Mouse (Mus musculus) thymus, adult 2 months (tissue): Measurements from ENCODE around the gene Nr1h4. TPM values are rescaled to one million over a fixed set of nuclear protein-coding genes. Genes with fewer than 3 reads are reported as not detected.

Experiments used
- DNase-seq: peaks from one replicate; pipeline ENCODE4 v3.0.0; 2021
- H3K27ac ChIP-seq: fragments of 200-500 bp; 2 replicates; pipeline ENCODE4 v1.5.1; 2012; ENCODE audit warnings: low read length, control low read depth; ENCODE audit not compliant: control insufficient read depth, insufficient read depth
- H3K27me3 ChIP-seq: fragments of 200-500 bp; 2 replicates; pipeline ENCODE4 v1.6.1; 2012; ENCODE audit warnings: mild to moderate bottlenecking, low read length, moderate library complexity, mixed read lengths; ENCODE audit not compliant: control insufficient read depth, insufficient read depth
- H3K36me3 ChIP-seq: fragments of 200-500 bp; 2 replicates; pipeline ENCODE4 v1.6.1; 2012; ENCODE audit warnings: mild to moderate bottlenecking, low read length, moderate library complexity; ENCODE audit not compliant: control insufficient read depth, insufficient read depth
- H3K4me1 ChIP-seq: fragments of 200-500 bp; replicated peaks from 2 replicates; pipeline ENCODE4 v1.6.1; 2012; ENCODE audit warnings: low read length; ENCODE audit not compliant: control insufficient read depth, insufficient read depth
- H3K4me3 ChIP-seq: fragments of 200-500 bp; 2 replicates; pipeline ENCODE4 v1.5.1; 2012; ENCODE audit warnings: mild to moderate bottlenecking, low read length, control low read depth, moderate library complexity; ENCODE audit not compliant: control insufficient read depth, insufficient read depth
- CTCF ChIP-seq: fragments of 200-500 bp; IDR thresholded peaks from 2 replicates; pipeline ENCODE4 v1.5.1; 2012; ENCODE audit warnings: mild to moderate bottlenecking, control low read depth, low read length, moderate library complexity, borderline replicate concordance; ENCODE audit not compliant: control insufficient read depth, poor library complexity, insufficient read depth; ENCODE audit errors: extremely low read depth
- POLR2A ChIP-seq: fragments of 200-500 bp; IDR thresholded peaks from 2 replicates; pipeline ENCODE4 v1.6.1; 2012; ENCODE audit warnings: mild to moderate bottlenecking, low read length, control low read depth, moderate library complexity; ENCODE audit not compliant: control insufficient read depth, poor library complexity, insufficient read depth; ENCODE audit errors: extremely low read depth
- WGBS: fragments of 180-500 bp; shearing (Covaris S2); methylation state at CpG from one replicate; pipeline ENCODE4 v1.1.7; 2018; 5-methylcytosine and 5-hydroxymethylcytosine counted together
- polyA plus RNA-seq: library from polyadenylated mRNA; depleted of rRNA; stranded (reverse); fragments of >200 nt; gene quantifications from 2 replicates; pipeline ENCODE4 v1.2.3, GENCODE M21; 2012

Nr1h4 gene
- polyA plus RNA-seq, 1 experiment = 0.23 TPM

DNA sequence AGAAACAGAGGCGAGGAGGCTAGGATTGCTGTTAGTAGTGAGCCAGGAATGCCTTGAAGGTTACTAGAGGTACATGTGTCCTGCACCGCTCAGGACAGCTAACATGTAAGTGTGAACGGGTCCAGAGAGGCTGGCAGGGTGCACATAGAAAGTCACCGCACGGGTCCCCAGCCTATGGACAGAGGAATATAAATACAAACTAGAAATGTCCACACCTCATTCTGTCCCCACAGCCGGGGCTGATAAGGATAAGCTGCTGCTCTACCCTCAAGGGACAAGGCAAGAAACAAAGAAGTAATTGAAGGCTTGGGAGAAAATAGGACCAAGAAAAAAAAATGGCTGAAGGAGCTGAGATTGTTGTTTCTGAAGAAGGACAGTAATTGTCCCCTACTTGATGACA is 10.5 kb upstream of the Nr1h4 start:
- Histone ChIP-seq H3K36me3 (no peaks in the 10 kb centered on the region), H3K27me3 (no peaks in the 10 kb centered on the region), H3K27ac (no peak overlapping the region), H3K4me3 (no peak overlapping the region), H3K4me1 (no peaks in the 10 kb centered on the region)
- WGBS = 93% methylated on average over 6 of the region's 6 CpGs
- no peak for TF ChIP-seq CTCF
- no peak for TF ChIP-seq POLR2A
- no peak for DNase-seq

- DNase-seq = no peak
- Histone ChIP-seq H3K4me1 (no peaks in the 10 kb centered on the region), H3K4me3 (no peak overlapping the region), H3K27ac (no peak overlapping the region), H3K36me3 (no peaks in the 10 kb centered on the region), H3K27me3 (no peaks in the 10 kb centered on the region)
- WGBS = 96% methylated on average over 3 of the region's 3 CpGs
- no peak for TF ChIP-seq CTCF
- TF ChIP-seq POLR2A = no peak
Measured at GRCm38 (mm10) chr10:89542321-89542720, 8.9 kb upstream of the Nr1h4 start.

GRCm38 (mm10) chr10:89532451-89532850 is 934 bp downstream of the Nr1h4 start:
- Histone ChIP-seq H3K27ac (no peak overlapping the region), H3K4me3 (no peak overlapping the region), H3K27me3 (no peaks in the 10 kb centered on the region), H3K4me1 (no peaks in the 10 kb centered on the region), H3K36me3 (no peaks in the 10 kb centered on the region)
- 95% methylated on average over 5 of the region's 5 CpGs for WGBS
- no peak for DNase-seq
- TF ChIP-seq CTCF (no peak), POLR2A (no peak)

DNA sequence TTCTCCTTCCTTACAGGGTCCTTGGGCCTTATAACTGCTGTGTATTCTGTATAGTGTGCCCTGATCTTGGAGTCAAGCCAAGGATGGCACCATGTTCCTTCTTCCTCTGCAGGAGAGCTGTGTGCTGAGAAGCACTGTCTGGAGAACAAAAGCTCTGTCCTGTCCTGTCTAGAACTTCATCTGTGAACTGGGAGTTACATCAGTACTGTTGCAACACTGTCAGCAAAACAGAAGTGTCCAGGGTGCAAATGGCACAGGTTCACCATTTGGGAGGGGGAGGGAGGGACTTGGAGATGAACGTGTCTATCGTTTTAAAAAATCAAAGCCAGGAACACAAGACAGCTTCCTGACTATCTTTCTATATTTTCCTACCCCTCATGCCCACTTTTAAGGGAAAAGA is 1.4 kb downstream of the Nr1h4 start:
- no peaks in the 10 kb centered on the region for H3K36me3 ChIP-seq
- DNase-seq = no peak
- 84% methylated on average over 2 of the region's 2 CpGs for WGBS
- TF ChIP-seq CTCF (no peak), POLR2A (no peak)
- H3K4me1 ChIP-seq = no peaks in the 10 kb centered on the region
- H3K27ac ChIP-seq = no peak overlapping the region
- H3K4me3 ChIP-seq = no peak overlapping the region
- no peaks in the 10 kb centered on the region for H3K27me3 ChIP-seq

- Histone ChIP-seq H3K36me3 (no peaks in the 10 kb centered on the region), H3K27ac (no peak overlapping the region), H3K4me3 (no peak overlapping the region), H3K4me1 (no peaks in the 10 kb centered on the region), H3K27me3 (no peaks in the 10 kb centered on the region)
- TF ChIP-seq POLR2A (no peak), CTCF (no peak)
- no peak for DNase-seq
- WGBS = 91% methylated on average over 5 of the region's 5 CpGs
Measured at GRCm38 (mm10) chr10:89531194-89531634, 2.2 kb downstream of the Nr1h4 start.

DNA sequence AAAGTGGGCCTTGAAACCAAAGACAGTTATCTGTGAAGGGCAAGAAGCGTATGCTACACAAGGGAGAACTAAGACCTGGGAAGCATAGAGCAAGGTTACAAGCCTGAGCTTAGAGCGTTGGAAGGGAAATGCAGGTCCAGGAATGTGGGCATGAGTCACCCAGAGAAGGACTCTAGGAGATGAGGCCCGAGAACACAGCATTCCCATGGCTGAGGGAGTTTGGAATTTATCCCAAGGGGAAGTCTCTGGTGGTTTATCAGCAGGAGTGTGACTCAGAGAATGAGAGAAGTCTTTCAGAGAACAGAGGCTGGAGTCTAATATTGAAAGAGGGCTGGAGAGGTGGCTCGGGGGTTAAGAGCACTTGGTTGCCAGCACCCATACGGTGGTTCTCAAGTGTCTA is 6.3 kb downstream of the Nr1h4 start:
- no peaks in the 10 kb centered on the region for H3K4me1 ChIP-seq
- TF ChIP-seq POLR2A (no peak), CTCF (no peak)
- DNase-seq = no peak
- H3K4me3 ChIP-seq = no peak overlapping the region
- WGBS = 92% methylated on average over 5 of the region's 5 CpGs
- H3K27me3 ChIP-seq = no peaks in the 10 kb centered on the region
- no peak overlapping the region for H3K27ac ChIP-seq
- H3K36me3 ChIP-seq = no peaks in the 10 kb centered on the region

- Histone ChIP-seq H3K27me3 (no peaks in the 10 kb centered on the region), H3K27ac (no peak overlapping the region), H3K4me1 (no peaks in the 10 kb centered on the region), H3K36me3 (no peaks in the 10 kb centered on the region), H3K4me3 (no peak overlapping the region)
- 100% methylated on average over 2 of the region's 2 CpGs for WGBS
- DNase-seq = no peak
- no peak for TF ChIP-seq POLR2A
- no peak for TF ChIP-seq CTCF
Measured at GRCm38 (mm10) chr10:89525823-89526222, 7.6 kb downstream of the Nr1h4 start.
